1 mouse cellular context compared by ENCODE assay signal in the genomic region with DNA sequence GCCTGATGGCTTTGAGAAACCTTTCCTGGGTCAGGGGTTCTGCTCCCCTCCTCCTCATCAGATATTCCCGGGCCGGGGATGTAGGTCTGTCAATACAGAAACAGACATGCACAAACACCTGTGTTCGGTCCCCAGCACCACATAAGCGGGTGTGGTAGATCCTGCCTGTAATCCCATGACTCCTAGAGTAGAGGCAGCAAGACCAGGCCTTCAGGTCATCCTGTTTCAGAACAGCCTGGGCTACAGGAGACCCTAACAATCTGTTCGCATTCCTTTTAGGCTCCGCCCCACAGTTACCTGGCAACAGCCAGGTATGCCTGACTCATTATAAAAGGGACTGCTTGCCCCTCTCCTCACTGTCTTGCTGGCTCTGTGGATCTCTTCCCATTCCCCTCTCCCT.
TF ChIP-seq lines count a peak whose summit lies in the region.

No protein-coding gene starts in this region.

TF ChIP-seq in CH12.LX, 34 proteins besides CTCF, POLR2A, EP300 and RAD21:
- no peak for TF ChIP-seq MAFK (IDR thresholded peaks at IDR 0.05; ENCODE audit: insufficient replicate concordance, low read length)
- TF ChIP-seq BHLHE40 (IDR thresholded peaks at IDR 0.05; ENCODE audit: low read depth, low read length), result 0 out of 2 replicates have a peak, but pooled peaks have one; percentile 5
